Mouse (Mus musculus): Measurements from ENCODE around the gene Esf1.
"Not testable (repeated sequence)": the region's sequence is repeated elsewhere in the genome, so short reads cannot be mapped to it uniquely, and the experiment has no call there.

The Esf1 gene

DNA sequence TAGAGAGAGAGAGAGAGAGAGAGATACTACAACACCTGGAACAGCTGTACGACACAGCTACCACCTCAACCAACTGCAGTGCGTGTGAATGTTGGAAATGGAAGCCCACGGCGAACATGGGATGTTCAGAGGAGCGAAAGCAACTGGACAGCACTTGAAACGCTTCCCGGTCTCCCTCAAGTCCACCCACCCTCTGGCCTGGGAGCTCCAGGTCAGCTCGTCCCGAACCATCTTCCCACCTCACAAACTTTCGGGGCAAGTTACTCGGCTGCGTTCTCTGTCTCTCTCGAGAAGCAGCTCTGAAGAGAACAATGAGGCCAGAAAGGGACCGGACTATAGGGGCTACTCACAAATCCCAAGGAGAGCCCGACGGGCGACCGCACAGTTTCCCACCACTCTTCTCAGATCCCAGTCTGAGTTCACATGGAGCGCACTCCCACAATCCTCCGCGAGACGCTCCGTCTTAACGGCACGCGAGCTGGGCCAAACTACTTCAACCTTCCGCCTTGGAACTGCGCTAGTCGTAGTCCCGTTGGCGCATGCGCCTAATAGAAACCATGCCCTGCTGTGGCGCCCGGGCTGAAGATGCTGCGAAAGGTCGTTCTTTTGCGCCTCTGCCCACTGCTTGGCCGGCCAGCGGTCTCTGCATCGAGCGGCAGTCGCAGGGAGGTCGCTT is at the start of gene Esf1, which contains the start of gene Ndufaf5:
Gene Esf1, minus strand, starts transcription at position 438 of the 676 bp plus-strand sequence.
Gene Ndufaf5, plus strand, starts transcription at position 523 of the 676 bp plus-strand sequence.
- DNase-seq (ENCODE audit: low read depth, low spot score) = peak; percentile 93

DNA sequence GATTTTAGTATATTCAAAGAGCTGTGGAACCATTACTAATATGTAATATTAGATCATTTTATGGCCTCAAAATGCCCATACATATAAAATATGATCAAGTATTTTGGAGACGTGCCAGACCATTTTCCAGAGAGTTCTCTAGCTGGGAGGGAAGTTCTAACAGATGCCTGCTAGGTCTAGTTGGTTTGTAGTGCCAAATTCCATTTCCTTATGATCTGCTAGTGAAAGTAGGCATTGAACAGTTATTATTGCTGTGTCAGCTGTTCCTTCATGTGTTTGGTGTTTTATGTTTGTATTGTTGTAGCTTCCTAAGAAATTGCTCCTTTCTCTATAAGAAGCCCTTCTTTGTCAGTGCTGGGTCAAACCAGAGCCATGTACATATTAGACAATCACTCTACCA is 45.6 kb upstream of the Esf1 start:
- DNase-seq (ENCODE audit: low read depth, low spot score) = no peak

DNA sequence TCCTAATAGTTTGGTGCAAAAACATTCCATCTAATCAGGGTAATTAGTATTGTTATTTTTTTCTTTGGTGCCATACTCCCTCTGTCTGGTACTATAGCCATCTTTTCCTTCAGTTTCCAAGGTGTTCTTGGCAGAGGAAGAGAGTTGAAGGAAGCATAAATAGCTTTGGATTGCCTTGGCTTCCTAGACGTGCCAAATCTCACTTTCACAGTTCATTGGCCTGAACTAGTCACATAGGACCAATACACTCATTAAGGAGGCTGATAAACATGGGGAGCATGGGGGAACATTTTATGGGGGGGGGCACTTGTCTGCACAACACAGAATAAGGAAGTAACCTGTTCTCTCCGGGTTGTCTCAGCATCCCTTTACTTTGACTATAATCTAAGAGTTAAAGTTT is 45.1 kb upstream of the Esf1 start:
- DNase-seq (ENCODE audit: low read depth, low spot score) = no peak

DNA sequence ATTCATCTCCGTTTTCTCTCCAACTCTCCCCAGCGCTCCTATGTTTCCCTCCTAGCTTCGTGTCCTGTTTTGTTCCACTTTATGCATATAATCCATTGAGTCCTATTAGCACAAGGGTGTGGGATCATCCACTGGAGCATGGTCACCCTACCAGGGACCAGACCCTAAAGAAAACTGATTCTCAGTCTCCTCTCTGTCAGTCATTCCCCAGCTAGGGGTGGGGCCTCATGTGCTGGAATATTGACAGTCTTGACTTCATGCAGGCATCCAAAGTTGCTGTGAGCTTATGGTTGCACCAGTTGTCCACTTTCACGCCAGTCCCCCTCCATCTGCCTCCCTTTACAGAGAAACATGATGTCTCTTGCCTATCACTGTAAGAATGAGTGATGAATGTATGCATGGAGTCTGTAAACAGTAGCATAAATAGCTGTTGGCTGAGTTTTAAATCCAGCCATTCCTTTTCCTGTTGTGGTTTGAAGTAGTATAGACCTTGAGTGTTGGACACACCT is 44.2 kb upstream of the Esf1 start:
- no peak for DNase-seq (ENCODE audit: low read depth, low spot score)

DNA sequence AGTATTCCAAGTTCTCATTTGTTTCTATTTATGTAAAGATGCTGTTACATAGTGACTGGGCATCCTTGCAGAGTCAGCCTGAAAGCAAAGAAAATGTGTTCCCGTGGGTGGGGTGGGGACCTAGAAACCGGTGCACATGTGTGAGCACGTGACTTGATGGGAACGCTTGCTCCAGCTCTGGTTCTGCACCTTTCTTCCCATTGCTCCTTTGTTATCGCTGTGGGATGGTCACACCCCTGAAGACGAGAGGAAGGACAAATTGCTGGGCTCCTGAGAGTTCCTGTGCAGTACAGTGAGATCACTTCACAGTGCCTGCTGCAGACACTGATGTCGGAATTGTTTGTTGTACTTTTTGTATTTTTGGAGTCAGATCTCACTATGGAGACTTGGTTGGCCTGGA is 33.4 kb upstream of the Esf1 start:
- DNase-seq (ENCODE audit: low read depth, low spot score) = no peak

DNA sequence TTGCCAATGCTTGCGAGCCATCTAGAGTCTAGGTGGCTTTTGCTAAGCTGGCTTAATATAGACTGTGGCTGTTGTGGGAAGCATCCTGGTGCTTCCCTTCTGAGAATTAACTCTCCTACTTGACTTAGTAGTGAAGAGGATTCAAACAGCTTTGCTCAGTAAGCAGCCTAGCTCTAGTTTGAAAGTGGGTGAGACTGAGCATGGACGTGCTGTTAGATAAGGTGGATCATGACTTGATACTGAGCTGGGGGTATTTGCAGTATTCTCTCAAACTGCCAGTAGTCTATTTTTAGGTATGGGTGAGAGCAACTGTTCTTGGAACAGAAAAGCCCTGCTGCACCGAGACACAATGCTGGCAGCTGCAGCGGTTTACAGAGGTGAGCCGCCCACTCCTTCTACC is 32.2 kb upstream of the Esf1 start:
- peak; percentile 64 for DNase-seq (ENCODE audit: low read depth, low spot score)

DNA sequence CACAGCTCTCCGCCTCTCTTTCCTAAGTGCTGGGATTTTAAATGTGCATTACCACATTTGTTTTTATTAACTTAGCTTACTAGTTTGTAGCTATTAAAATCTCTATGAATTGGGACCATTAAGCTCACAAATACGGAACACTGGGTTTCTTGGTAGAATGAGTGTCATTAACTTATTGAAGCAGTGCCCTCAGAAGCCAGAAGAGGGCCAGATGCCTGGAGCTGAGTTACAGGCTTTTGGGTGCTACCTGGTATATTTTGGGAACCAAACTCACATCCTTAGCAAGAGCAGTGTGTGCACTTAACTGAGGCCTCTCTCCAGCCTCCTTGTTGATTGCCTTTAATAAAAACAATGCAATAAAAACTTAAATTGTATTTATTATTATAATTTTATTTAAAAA is 30.3 kb upstream of the Esf1 start:
- DNase-seq (ENCODE audit: low read depth, low spot score) = no peak

DNA sequence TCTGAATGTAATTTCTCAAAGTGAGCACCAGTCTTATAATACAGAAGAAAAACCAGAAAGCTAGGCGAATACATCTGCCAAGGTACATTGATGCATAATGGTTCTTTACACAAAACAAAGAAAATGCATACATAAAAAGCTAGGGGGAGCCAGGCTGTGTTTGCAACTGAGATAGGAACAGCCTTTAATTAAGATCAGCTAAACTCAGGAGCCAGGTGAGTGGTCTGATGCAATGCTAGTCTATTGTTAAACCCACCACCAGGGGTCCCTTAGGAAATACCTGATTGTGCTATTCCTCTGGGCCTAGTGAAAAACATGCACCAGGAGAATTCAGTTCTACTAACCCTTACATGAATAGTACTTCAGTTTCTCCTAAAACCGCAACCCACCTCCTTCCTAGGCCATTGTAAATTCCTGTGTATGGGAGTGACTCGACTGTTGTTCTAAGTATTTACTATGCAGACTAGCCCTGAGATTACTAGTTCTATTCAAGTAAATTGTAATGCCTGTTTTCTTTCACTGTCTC is 15.4 kb upstream of the Esf1 start:
- not testable (repeated sequence) for DNase-seq (ENCODE audit: low read depth, low spot score)

DNA sequence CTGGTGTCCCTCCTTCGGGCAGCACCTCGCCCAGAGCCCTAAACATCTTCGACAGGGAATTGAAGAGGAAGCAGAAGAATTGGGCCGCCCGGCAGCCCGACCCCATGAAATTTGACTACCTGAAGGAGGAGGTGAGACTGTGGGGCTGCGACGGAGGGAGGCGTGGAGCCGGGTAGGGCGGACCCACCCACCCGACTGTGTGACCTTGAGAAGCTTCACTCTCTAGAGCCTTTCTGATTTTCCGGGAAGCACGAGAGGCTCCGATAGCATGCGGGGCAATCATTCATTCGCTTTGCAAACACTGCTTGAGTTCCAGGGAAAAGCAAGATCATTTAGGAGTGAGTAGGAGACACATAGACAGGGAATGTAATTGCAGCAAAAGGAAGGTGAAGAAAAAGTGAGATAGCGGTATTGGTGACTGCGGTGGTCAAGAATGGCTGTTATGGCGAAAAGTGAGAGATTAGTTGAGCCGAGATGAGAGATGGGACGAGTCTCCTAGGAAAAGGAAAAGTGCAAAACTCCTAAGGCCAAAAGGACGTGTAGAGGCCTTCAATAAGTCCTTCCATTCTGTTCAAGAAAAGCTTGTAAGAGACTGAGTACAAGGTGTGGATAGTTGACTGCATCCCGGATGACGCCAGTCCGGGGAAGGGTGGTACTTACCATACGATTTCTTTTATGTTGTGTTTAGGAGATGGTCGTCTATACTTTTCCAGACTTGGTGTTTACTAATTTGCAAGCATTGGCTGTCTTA is 614 bp upstream of the Esf1 start:
- peak; percentile 11 for DNase-seq (ENCODE audit: low read depth, low spot score)

DNA sequence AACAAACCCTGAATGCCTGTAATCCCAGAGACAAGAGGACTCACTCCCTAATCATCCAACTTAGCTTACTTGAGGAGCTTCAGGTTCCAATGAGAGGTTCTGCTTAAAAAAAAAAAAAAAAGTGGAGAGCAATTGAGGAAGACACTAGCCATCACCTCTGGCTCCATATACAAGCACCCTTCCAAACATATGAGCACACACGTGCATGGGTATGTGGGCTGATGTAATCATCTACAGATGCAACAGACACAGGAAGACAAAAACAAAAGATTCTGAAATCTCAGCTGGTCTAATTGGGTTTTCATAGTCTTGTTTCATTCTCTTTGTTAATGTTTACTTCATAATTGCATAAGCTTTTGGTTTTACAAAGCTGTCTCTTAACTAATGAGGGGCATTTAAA is 1.3 kb downstream of the Esf1 start:
- no peak for DNase-seq (ENCODE audit: low read depth, low spot score)

DNA sequence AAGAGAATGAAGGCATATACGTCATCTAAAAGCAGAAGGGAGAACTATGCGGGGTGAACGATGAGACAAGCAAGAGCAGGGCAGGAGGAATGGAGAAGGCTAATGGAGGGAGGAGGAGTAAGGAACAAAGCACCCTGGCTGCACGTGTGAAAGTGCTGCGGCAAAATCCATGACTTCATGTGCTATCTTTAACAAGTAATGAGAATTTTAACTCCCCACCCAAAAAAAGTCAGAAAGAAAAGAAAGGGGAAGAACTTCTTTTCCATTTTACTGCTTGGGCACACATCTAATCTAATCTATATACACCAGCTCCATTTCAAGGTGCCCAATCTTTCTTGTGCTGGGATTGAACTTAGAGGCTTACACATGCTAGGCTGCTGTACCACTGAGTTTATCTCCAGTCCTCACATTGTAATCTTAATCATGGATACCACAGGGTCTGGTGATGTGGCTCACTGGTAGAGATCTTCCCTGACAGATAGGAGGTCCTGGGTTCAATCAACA is 7.0 kb downstream of the Esf1 start:
- DNase-seq (ENCODE audit: low read depth, low spot score) = no peak

DNA sequence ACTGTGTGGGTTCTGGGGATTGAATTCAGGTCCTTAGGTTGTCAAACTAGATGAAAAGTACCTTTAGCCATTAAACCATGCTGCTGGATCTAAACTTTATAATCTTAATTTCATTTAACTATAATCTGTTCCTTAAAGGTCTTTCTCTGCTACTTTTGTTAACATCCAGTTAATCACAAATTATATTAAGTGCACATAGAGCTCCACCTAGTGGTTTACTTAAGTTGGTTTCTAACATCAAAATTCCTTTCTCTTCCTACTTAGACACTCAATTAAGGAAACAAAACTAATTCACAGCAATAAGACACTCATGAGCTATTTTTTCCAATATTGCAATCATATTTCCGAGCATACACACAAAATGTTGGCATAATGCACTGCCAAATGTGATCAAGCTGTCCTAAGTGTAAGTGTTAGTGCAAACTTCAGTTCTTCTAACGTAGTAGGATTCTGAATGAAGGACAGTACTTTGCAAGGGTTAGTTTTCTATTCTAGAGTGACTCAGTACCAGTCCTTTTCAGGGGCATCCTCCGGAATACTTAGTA is 11.1 kb downstream of the Esf1 start:
- DNase-seq (ENCODE audit: low read depth, low spot score) = peak; percentile 20

DNA sequence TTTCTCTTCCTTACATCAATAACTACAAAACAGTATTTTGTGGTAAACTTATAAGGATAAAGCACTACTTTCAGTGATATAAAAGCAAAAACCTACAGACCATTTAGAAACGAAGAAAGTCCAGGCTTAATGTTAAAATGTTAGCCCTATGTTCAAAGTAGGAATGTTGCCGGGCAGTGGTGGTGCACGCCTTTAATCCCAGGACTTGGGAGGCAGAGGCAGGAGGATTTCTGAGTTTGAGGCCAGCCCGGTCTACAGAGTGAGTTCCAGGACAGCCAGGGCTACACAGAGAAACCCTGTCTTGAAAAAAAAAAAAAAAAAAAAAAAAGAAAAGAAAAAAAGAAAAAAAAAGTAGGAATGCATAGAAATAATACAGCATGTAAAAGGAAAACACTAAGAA is 18.6 kb downstream of the Esf1 start, which contains the start of gene Gm17374:
Gene Gm17374, plus strand, starts transcription at position 301 of the 400 bp plus-strand sequence.
- not testable (repeated sequence) for DNase-seq (ENCODE audit: low read depth, low spot score)

DNA sequence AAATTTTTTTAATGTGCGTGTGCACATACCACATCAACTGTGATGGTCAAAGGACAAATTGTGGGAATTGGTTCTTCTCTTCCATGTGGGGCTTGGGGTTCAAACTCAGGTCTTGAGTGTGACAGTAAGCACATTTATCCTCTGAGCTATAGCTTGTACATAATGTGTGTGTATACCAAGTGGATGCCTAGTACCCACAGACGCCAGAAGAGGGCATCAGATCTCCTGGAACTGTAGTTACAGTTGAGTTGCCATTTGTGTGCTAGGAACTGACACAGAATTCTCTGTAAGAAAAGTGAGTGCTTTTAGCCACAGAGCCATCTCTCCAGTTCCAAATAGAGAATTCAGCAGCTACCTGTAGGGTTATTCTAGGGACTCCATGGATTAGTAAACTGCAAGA is 44.8 kb downstream of the Esf1 start:
- DNase-seq (ENCODE audit: low read depth, low spot score) = no peak

DNA sequence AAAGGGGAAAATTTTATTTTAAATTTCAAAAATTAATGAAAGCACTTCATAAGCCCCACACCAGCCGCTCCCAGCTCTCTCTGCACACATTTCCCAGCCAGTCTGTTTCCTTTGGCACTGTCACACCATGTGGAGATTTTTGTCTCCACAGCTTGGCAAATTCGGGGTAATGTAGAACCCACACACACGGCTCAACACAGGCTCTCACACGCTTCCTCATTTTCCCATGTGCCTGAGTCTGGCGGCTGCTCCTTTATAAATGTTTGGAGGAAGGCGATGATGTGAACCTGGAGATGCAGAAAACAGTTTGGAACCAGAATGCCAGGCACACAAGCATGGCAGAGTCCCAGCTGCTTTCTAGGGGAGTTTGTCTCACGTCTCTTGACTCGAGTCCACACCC is 56.5 kb downstream of the Esf1 start:
- no peak for DNase-seq (ENCODE audit: low read depth, low spot score)

DNA sequence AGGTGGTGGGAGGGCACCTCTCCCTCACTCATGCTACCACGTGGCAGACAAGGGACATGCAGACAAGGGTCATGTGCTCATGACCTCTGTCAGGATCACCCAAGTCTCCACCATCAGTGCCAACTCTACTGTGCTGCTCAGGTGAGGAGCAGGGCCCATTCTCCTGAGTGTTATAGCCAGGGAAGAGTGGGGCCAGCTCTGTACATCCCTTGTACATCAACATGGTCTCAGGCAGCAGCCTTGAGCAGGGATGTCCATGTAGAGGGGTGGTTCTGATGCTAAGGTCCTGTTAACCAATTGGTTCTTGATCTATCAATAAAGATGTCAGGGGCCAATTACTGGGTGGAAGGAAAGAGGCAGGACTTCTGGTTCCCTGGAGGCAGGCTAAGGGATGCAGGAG is 61.4 kb downstream of the Esf1 start:
- DNase-seq (ENCODE audit: low read depth, low spot score) = no peak

DNA sequence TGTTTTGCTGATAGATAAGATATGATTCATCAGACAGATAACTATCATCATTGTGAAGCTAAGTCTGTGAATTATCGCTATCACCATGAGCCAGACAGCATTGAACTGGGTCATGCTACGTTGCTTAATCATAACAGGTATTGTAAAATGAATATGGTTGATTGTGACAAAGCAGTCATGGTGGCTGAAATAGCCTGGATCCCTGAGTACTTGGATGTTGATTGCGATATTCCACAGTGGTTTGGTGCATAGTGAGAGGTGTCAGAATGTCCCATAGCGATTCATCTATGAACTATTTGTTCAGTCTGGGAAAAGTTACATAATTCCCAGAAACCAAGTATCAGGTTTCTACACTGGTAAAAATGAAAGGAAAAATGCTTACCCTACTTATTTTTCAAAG is 62.7 kb downstream of the Esf1 start:
- no peak for DNase-seq (ENCODE audit: low read depth, low spot score)

DNA sequence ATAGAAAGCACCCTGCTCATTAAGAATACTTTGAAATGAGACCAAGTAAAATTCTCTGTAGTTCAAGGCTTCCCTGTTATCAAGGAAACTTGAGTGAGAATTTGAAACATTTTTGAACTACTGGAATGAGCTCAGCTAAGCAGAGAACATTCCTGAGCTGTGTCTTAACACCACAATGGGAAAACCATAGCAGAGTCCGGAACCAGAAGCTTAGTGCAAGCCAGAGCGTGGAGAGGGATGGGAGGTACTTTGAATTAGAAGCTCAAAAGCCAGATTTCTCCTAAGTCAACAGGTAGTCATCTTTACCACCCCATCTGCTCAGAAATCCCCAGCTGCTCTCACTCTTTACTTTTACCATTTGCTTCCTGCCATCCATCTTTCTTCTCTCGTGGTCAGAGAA is 65.4 kb downstream of the Esf1 start:
- no peak for DNase-seq (ENCODE audit: low read depth, low spot score)

DNA sequence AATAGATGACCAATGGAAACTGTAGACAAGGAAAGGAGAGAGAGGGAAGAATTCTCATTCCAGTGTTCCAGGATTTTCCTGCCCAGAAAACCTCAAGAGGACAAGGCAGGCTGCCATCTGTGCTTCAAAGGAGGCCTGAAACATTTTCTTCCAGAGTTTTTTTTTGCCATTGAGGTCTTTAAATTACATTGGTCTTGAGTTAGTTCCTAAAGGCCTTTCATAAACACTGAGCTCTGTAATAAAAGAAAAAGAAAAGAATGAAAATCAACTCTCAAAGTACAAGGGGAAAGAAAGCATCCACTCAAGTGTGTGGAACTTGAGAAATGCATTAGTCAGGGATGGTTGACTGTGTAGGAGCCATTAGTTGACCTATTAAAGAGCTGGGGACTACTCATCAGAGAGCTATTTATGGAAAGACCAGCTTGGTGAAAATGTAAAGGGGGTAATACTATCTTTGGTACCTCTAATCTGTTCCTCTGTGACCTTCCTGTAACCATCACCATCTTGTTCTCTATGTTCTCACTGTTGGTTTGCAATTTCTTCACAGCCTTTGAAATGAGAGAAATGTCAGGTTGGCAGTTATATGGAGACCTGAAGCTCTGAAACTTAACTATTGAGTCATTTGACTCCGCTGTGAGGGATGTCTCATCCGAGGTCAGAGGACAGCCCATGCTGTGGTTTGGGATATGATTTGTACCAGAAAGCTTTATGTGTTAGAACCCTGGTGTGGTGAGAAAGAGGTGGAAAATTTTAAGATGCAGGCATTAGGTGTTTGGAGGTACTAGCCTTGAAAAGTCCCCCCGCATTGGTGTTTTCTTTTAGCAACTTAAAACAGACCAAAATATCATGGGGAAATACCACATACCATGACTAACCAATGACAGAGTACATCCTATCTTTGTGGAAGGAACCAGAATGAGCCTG is 69.6 kb downstream of the Esf1 start:
- no peak for DNase-seq (ENCODE audit: low read depth, low spot score)

DNA sequence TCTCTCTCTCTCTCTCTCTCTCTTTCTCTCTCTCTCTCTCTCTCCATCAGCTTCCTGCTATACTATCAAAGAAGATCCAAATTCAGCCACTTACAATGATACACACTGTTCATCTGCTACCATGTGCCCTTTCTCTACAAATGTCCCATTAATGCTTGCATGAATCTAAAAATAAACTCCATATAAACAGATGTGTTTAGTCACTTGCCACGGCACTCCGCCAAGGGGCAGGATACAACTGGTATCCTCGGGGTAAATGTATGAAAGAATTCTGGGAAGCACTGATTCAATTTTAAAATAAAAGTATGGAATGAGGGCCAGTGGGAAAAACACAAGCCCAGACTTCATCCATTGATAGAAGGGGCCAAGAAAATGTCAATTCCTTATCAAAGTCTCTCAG is 70.4 kb downstream of the Esf1 start:
- no peak for DNase-seq (ENCODE audit: low read depth, low spot score)

DNA sequence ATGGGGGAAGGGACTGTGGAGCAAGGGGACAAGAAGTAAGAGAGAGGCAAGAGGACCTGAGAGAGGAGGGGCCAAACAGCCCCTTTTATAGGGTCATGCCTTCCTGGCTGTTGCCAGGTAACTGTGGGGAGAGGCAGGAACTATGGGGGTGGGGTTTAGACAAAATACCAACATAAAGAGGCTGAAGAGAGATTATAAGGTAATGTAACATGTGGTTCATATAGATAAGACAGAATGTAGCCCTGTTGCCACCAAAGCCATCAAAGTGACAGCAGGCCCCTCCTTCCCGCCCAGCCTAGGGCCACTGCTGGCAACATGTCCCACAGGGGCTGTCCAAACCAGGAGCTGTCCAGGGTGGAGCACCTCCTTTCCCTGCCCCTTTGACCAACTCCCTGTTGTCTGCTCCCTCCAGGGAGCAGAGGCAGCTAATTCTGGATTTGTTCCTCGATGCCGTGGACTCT is 73.2 kb downstream of the Esf1 start:
- no peak for DNase-seq (ENCODE audit: low read depth, low spot score)
